Mouse (Mus musculus) left cerebral cortex, postnatal 25 days (tissue): Measurements from ENCODE around the gene Slc13a5. TPM values are rescaled to one million over a fixed set of nuclear protein-coding genes. Genes with fewer than 3 reads are reported as not detected.

Source experiments
- DNase-seq, 2 experiments: peaks; one replicate each; pipeline ENCODE4 v3.0.0; 2022; ENCODE audit warnings: low spot score in 2 of 2, mixed read lengths in 1 of 2
- intact Hi-C: fragments of 180-260 bp; cut with DNase I; formaldehyde crosslinking; loops from one replicate; pipeline ENCODE4 v1.15.1; 2025
- total RNA-seq, 2 experiments: library from RNA; stranded (reverse); gene quantifications; 2 replicates each; pipeline ENCODE4 v1.2.3; 2021

The Slc13a5 gene
- total RNA-seq, 2 experiments from 2014 or later = 18.0 to 19.6 TPM

GRCm38 (mm10) chr11:72271761-72272160 is 4.7 kb upstream of the Slc13a5 start:
- intact Hi-C loops = no loop called here

DNA sequence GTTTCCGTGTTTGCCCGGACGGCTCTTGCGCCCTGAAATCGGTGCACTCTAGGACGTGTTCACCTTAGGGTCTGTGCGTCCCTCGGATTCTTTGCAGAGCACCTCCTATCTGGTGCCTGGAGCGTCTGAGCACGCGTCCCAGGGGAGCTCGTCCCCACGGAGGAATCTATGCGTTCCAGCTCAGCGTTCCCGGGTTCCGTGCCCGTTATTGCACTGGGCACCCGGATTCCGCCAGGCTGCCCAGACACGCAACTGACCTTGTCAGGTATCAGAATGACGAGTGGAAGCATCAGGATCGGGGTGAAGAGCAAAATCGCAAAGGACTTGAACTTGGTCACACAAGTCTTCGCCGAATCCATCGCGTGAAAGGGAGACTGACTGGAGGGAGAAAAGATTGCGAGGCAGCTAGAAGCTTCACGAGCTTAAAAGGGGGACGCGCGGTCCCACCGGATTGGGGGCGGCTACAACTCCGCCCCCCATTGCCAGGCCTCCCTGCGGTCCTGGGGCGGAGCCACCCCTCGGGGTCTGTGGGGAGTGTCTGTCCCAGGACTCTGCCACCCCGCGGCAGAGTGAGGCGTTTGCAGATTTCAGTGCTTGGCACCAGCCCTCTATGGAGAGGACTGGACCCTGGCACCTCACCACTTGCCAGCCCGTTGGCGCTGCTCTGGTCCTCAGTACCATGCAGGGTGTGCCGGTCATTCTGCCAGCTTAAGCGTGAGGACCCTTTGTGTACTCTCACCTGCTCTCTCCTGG is 639 bp downstream of the Slc13a5 start:
- intact Hi-C loops = loop anchor here (2.0 to 5.0 kb wide), 2 partner anchors 42 to 46 kb away; partner anchors contain the start of gene Fbxo39
- peak; percentile 38 to 69 for DNase-seq

More at GRCm38 (mm10) chr11:72271761-72272160, 4.7 kb upstream of the Slc13a5 start:
- peak in 1 of 2 experiments; percentile 24 for DNase-seq

- intact Hi-C loops = loop anchor here (5.0 kb wide), 1 partner anchor 47 kb away; the partner anchor contains the start of gene Fbxo39
- peak; percentile 27 to 66 for DNase-seq
Measured at GRCm38 (mm10) chr11:72265483-72265882, 1.5 kb downstream of the Slc13a5 start.

DNA sequence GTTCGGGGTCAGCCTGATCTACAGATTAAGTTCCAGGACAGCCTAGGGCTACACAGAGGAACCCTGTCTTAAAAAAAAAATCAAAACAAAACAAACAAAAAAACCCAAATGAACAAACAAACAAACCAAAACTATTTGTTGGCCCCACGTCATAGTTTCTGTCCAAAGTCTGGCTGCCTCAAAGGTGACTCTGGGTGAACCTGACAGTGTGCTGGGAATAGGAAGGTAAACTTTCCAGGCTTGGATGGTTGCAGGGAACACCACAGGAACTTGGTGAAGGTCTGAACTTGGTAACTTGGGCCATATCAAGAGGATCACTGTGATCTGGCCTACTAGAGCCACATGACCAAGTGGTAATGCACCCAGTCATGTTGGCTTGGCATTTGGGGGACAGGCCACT is 10.6 kb downstream of the Slc13a5 start:
- no peak for DNase-seq
- intact Hi-C loops = no loop called here

GRCm38 (mm10) chr11:72255629-72256028 is 11.4 kb downstream of the Slc13a5 start:
- intact Hi-C loops = no loop called here
- no peak for DNase-seq

DNA sequence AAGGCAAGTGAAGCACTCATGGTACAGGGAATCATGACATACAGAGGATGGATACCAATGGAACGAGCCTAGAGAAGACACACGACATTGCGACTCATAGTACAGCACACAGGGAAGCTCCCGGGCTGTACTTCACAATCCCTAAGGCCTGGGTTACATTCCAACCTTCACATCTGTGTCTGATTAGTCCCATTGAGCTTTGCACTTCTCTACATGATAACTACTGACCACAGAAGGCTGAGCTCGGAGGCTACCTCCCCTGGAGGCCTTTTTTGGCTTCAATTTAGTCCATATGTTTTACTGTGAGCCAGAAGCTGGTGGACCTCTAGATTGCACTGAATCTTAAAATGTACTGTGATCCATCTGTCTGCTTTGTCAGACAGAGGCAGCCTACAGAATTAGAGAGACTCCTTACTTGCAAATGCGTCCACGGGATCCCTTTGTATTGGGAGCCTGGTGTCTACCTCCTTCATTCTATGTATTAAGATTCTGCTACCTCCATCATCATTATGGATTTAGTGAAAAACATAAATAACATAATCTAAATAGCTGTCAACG is 21.7 kb downstream of the Slc13a5 start:
- intact Hi-C loops = no loop called here
- peak; percentile 21 to 76 for DNase-seq

DNA sequence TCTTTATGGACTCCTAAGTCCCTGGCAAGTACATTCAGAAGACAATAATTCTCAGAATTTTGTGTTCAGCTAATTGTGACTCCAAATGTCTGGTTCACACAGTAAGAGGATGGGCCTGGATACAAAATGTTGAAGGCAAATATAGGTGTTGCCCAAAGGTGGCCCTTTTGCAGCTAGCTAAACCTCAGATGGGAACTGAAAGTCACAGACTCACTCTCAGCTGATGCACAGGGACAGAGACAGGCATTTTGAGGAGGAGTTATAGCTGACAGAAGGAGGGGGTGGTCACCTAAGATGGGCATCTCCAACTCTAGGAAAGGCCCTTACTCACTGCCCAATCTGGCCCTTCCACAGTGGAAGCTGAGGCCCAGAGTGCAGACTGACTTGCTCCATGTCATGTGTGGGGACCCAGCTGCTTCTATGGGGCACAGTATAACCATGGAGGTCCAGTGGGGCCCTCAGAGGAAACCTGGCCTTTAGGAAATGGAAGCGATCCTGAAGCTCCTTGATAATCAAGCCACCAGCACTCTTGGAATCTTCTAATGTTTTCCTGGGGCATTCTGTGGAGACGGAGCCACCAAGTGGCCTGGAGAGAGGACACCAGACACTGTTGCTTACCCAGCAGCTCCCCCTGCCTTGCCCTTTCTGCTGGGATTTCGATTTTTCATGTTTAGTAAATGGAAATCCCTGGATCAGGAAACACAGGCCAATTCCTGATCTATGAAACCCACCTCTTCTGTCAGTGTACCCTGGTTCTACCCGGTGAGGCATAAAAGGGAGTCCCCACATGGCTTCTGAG is 26.8 kb downstream of the Slc13a5 start:
- intact Hi-C loops = no loop called here
- DNase-seq = no peak

- DNase-seq = peak; percentile 25 to 60
- intact Hi-C loops = no loop called here
Measured at GRCm38 (mm10) chr11:72234013-72234412, 33.0 kb downstream of the Slc13a5 start.

GRCm38 (mm10) chr11:72232991-72233390 is 34.0 kb downstream of the Slc13a5 start:
- DNase-seq = no peak
- intact Hi-C loops = no loop called here

- no peak for DNase-seq
- intact Hi-C loops = no loop called here
Measured at GRCm38 (mm10) chr11:72232068-72232467, 35.0 kb downstream of the Slc13a5 start.

DNA sequence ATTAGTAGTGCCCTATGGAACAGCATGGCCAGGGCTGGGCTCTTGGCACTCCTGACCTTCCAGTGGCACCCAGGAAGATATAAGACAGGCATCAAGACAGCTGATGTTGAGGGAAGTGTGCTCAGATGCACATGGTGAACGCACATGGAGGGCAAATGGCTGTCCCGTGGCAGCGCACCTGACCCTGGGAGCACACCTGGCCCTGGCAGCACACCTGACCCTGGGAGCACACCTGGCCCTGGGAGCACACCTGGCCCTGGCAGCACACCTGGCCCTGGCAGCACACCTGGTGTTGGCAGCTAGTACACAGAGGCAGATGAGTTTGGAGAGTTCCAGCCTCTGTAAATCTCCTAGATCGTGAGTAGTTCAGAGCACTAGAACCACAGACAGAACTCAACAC is 38.5 kb downstream of the Slc13a5 start:
- no peak for DNase-seq
- intact Hi-C loops = no loop called here

DNA sequence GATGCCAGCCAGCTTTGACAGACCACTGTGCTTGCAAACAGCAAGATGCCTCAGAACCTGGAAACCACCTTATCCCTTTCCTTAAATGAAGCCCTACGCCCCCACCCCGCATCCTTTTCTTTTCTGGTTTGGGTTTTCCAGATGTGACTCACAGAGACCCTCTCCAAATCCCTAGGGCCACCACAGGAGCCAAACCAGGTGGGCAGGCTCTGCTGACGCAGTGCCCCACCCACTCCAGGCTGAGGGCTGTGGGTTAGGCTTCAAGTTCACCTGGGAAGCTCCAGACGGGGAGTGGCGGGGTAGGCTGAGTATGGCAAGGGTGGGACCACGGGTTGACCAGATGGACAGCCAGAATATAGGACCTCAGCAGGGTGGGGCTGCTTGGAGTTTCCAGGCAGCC is 40.1 kb downstream of the Slc13a5 start:
- intact Hi-C loops = no loop called here
- no peak for DNase-seq

- intact Hi-C loops = no loop called here
Measured at GRCm38 (mm10) chr11:72226020-72226791, 40.8 kb downstream of the Slc13a5 start.

GRCm38 (mm10) chr11:72224865-72225264 is 42.2 kb downstream of the Slc13a5 start:
- DNase-seq = peak; percentile 79 to 84
- intact Hi-C loops = loop anchor here (2.0 to 5.0 kb wide), 5 partner anchors 42 to 337 kb away; partner anchors contain the start of gene Slc13a5

More at GRCm38 (mm10) chr11:72226020-72226791, 40.8 kb downstream of the Slc13a5 start:
- peak in 1 of 2 experiments; percentile 29 for DNase-seq

- intact Hi-C loops = loop anchor here (5.0 kb wide), 2 partner anchors 119 to 339 kb away; no protein-coding TSS in a partner anchor
- DNase-seq = no peak
Measured at GRCm38 (mm10) chr11:72223414-72223813, 43.6 kb downstream of the Slc13a5 start.

GRCm38 (mm10) chr11:72221278-72221677 is 45.7 kb downstream of the Slc13a5 start:
- intact Hi-C loops = loop anchor here (5.0 kb wide), 2 partner anchors 121 to 341 kb away; no protein-coding TSS in a partner anchor
- peak; percentile 59 to 73 for DNase-seq

DNA sequence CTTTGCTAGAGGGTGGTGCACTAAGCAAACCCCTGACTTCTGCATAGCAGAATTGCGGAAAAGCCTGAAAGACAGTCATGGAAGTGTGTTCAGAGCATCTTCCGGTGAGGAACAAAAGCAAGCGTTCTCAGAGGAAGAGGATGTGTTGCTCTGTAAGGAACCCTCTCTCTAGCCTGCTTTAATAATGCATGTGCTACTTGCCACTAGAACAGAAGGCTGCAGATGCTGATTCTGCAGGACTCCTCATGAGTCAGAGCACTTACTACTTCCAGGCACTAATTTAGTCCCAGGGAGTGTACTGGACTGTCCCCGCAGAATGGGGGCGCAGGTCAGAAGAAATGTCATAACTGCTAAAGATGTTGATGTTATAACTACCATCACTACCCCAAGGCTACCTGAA is 49.9 kb downstream of the Slc13a5 start:
- peak in 1 of 2 experiments; percentile 46 for DNase-seq
- intact Hi-C loops = no loop called here

- peak; percentile 72 to 81 for DNase-seq
- intact Hi-C loops = no loop called here
Measured at GRCm38 (mm10) chr11:72215410-72215797, 51.6 kb downstream of the Slc13a5 start, which contains the start of gene Med31. TSS of gene Med31 (minus strand) at chr11:72215592.
